Mouse (Mus musculus) erythroblast, embryonic 14.5 days (primary cell): ENCODE data around the gene Phrf1. TPM values are rescaled to one million over a fixed set of nuclear protein-coding genes. Genes with fewer than 3 reads are reported as not detected.

ENCODE experiments used
- H3K27me3 ChIP-seq: 2 replicates; pipeline ENCODE4 v1.6.1; 2012; ENCODE audit warnings: inconsistent platforms; ENCODE audit not compliant: control insufficient read depth
- H3K36me3 ChIP-seq: 2 replicates; pipeline ENCODE4 v1.6.1; 2012; ENCODE audit warnings: mild to moderate bottlenecking, inconsistent platforms; ENCODE audit not compliant: control insufficient read depth
- H3K4me1 ChIP-seq: 2 replicates; pipeline ENCODE4 v1.6.1; 2012; ENCODE audit warnings: inconsistent platforms; ENCODE audit not compliant: control insufficient read depth
- H3K4me3 ChIP-seq: replicated peaks from 2 replicates; pipeline ENCODE3; 2012; ENCODE audit warnings: moderate library complexity, mild to moderate bottlenecking, inconsistent platforms
- H3K9me3 ChIP-seq: 2 replicates; pipeline ENCODE4 v1.6.1; 2012; ENCODE audit warnings: low read length, inconsistent platforms, mixed read lengths; ENCODE audit not compliant: control insufficient read depth
- GATA1 ChIP-seq: IDR thresholded peaks from 2 replicates; pipeline ENCODE4 v1.6.1; 2012; ENCODE audit warnings: low read length, inconsistent platforms, mixed read lengths
- TAL1 ChIP-seq: IDR thresholded peaks from 3 replicates; pipeline ENCODE4 v1.6.1; 2012; ENCODE audit warnings: low read length, inconsistent platforms, mixed read lengths
- polyA plus RNA-seq: library from polyadenylated mRNA; stranded (reverse); fragments of >175 nt; gene quantifications from 2 replicates; pipeline ENCODE4 v1.2.3, GENCODE M21; 2012

Gene Phrf1
- polyA plus RNA-seq, 1 experiment: 20.3 TPM

GRCm38 (mm10) chr7:141293852-141294471 is 65.4 kb downstream of the Phrf1 start:
- peaks cover 68% of the 10 kb centered on the region for H3K27me3 ChIP-seq
- H3K36me3 ChIP-seq: peaks cover 18% of the 10 kb centered on the region
- no peak overlapping the region for H3K4me3 ChIP-seq
- TF ChIP-seq GATA1: no peak
- TF ChIP-seq TAL1: no peak
- peaks cover 16% of the 10 kb centered on the region for H3K4me1 ChIP-seq
- peaks cover 8% of the 10 kb centered on the region for H3K9me3 ChIP-seq

- no peak for TF ChIP-seq GATA1
- TF ChIP-seq TAL1: no peak
- Histone ChIP-seq H3K9me3 (peaks cover 8% of the 10 kb centered on the region), H3K36me3 (peaks cover 22% of the 10 kb centered on the region), H3K27me3 (peaks cover 68% of the 10 kb centered on the region), H3K4me1 (peaks cover 16% of the 10 kb centered on the region), H3K4me3 (no peak overlapping the region)
Measured at GRCm38 (mm10) chr7:141294479-141294878, 65.9 kb downstream of the Phrf1 start.

GRCm38 (mm10) chr7:141297926-141298650 is 69.5 kb downstream of the Phrf1 start:
- peaks cover 5% of the 10 kb centered on the region for H3K9me3 ChIP-seq
- no peak overlapping the region for H3K4me3 ChIP-seq
- TF ChIP-seq GATA1: no peak
- TF ChIP-seq TAL1: no peak
- peaks cover 56% of the 10 kb centered on the region for H3K36me3 ChIP-seq
- peaks cover 32% of the 10 kb centered on the region for H3K27me3 ChIP-seq
- H3K4me1 ChIP-seq: peaks cover 14% of the 10 kb centered on the region

- H3K36me3 ChIP-seq: peaks cover 65% of the 10 kb centered on the region
- no peaks in the 10 kb centered on the region; the same call in 1 of the 2 replicates for H3K9me3 ChIP-seq
- peaks cover 10% of the 10 kb centered on the region for H3K4me1 ChIP-seq
- H3K4me3 ChIP-seq: no peak overlapping the region
- TF ChIP-seq TAL1 (no peak), GATA1 (no peak)
- H3K27me3 ChIP-seq: peaks cover 21% of the 10 kb centered on the region
Measured at GRCm38 (mm10) chr7:141299175-141299574, 70.6 kb downstream of the Phrf1 start.

- Histone ChIP-seq H3K9me3 (no peaks in the 10 kb centered on the region), H3K4me1 (peaks cover 10% of the 10 kb centered on the region), H3K4me3 (no peak overlapping the region), H3K36me3 (peaks cover 87% of the 10 kb centered on the region), H3K27me3 (no peaks in the 10 kb centered on the region; the same call in 1 of the 2 replicates)
- TF ChIP-seq GATA1: no peak
- no peak for TF ChIP-seq TAL1
Measured at GRCm38 (mm10) chr7:141301386-141301785, 72.8 kb downstream of the Phrf1 start.

- H3K4me3 ChIP-seq: no peak overlapping the region
- H3K4me1 ChIP-seq: peaks cover 6% of the 10 kb centered on the region
- H3K36me3 ChIP-seq: peaks cover 89% of the 10 kb centered on the region
- no peaks in the 10 kb centered on the region for H3K9me3 ChIP-seq
- H3K27me3 ChIP-seq: no peaks in the 10 kb centered on the region
- no peak for TF ChIP-seq GATA1
- no peak for TF ChIP-seq TAL1
Measured at GRCm38 (mm10) chr7:141302702-141303268, 74.2 kb downstream of the Phrf1 start.

- no peaks in the 10 kb centered on the region for H3K27me3 ChIP-seq
- no peak overlapping the region for H3K4me3 ChIP-seq
- H3K36me3 ChIP-seq: peaks cover 96% of the 10 kb centered on the region
- no peaks in the 10 kb centered on the region for H3K9me3 ChIP-seq
- H3K4me1 ChIP-seq: no peaks in the 10 kb centered on the region
- TF ChIP-seq GATA1: no peak
- no peak for TF ChIP-seq TAL1
Measured at GRCm38 (mm10) chr7:141304537-141304936, 76.0 kb downstream of the Phrf1 start.

Other genes with a start within 250 kb of the Phrf1 start
- gene Ifitm3, start 218.0 kb upstream of the Phrf1 start, polyA plus RNA-seq: 0.26 and 0.29 TPM in 2 replicates
- not detected in 2 replicates for gene Ifitm6, start 210.9 kb upstream of the Phrf1 start, polyA plus RNA-seq
- not detected in 2 replicates for gene Gm17387, start 199.7 kb upstream of the Phrf1 start, polyA plus RNA-seq
- 0.03 and 0.15 TPM in 2 replicates for gene B4galnt4, start 167.7 kb upstream of the Phrf1 start, polyA plus RNA-seq
- 0.03 and 0.05 TPM in 2 replicates for gene Pkp3, start 150.6 kb upstream of the Phrf1 start, polyA plus RNA-seq
- gene Sigirr, start 128.2 kb upstream of the Phrf1 start, polyA plus RNA-seq: 0.16 and 0.19 TPM in 2 replicates
- not detected in 2 replicates for gene Ano9, start 111.0 kb upstream of the Phrf1 start, polyA plus RNA-seq
- 148 and 156 TPM in 2 replicates for gene Ptdss2, start 106.4 kb upstream of the Phrf1 start, polyA plus RNA-seq
- 0.48 and 1.5 TPM in 2 replicates for gene Rnh1, start 55.9 kb upstream of the Phrf1 start, polyA plus RNA-seq
- gene Hras, start 34.8 kb upstream of the Phrf1 start, polyA plus RNA-seq: 34.0 and 43.9 TPM in 2 replicates
- 19.2 and 22.6 TPM in 2 replicates for gene Lrrc56, start 34.6 kb upstream of the Phrf1 start, polyA plus RNA-seq
- 0.28 and 0.51 TPM in 2 replicates for gene Lmntd2, start 14.7 kb upstream of the Phrf1 start, polyA plus RNA-seq
- gene Rassf7, start 12.9 kb upstream of the Phrf1 start, polyA plus RNA-seq: 7.3 and 10.7 TPM in 2 replicates
- gene Irf7, start 37.7 kb downstream of the Phrf1 start, polyA plus RNA-seq: 2.2 and 2.9 TPM in 2 replicates
- not detected in 2 replicates for gene Cdhr5, start 48.0 kb downstream of the Phrf1 start, polyA plus RNA-seq
- gene Sct, start 50.3 kb downstream of the Phrf1 start, polyA plus RNA-seq: not detected in 2 replicates
- gene Drd4, start 63.2 kb downstream of the Phrf1 start, polyA plus RNA-seq: not detected in 2 replicates
- gene Deaf1, start 98.9 kb downstream of the Phrf1 start, polyA plus RNA-seq: 7.6 and 8.1 TPM in 2 replicates
- 4.6 TPM in 2 replicates for gene Tmem80, start 99.0 kb downstream of the Phrf1 start, polyA plus RNA-seq
- gene Eps8l2, start 110.1 kb downstream of the Phrf1 start, polyA plus RNA-seq: 0.05 and 0.09 TPM in 2 replicates
- 53.1 and 91.9 TPM in 2 replicates for gene Taldo1, start 163.4 kb downstream of the Phrf1 start, polyA plus RNA-seq
- 0.16 and 0.42 TPM in 2 replicates for gene Gatd1, start 185.4 kb downstream of the Phrf1 start, polyA plus RNA-seq
- not detected in 2 replicates for gene Cend1, start 200.7 kb downstream of the Phrf1 start, polyA plus RNA-seq
- gene Slc25a22, start 209.1 kb downstream of the Phrf1 start, polyA plus RNA-seq: 0.70 and 0.97 TPM in 2 replicates
- 5.6 and 9.3 TPM in 2 replicates for gene Pidd1, start 215.2 kb downstream of the Phrf1 start, polyA plus RNA-seq
- gene Rplp2, start 218.6 kb downstream of the Phrf1 start, polyA plus RNA-seq: 584 and 1,051 TPM in 2 replicates
- gene Pnpla2, start 226.4 kb downstream of the Phrf1 start, polyA plus RNA-seq: 3.0 and 3.4 TPM in 2 replicates
- 0.06 and 0.12 TPM in 2 replicates for gene Cracr2b, start 232.3 kb downstream of the Phrf1 start, polyA plus RNA-seq
- gene Cd151, start 238.6 kb downstream of the Phrf1 start, polyA plus RNA-seq: 1.0 and 1.1 TPM in 2 replicates
- 15.4 and 17.1 TPM in 2 replicates for gene Polr2l, start 246.3 kb downstream of the Phrf1 start, polyA plus RNA-seq
- 0.31 and 0.46 TPM in 2 replicates for gene Tspan4, start 246.5 kb downstream of the Phrf1 start, polyA plus RNA-seq